Mouse (Mus musculus) embryonic fibroblast, embryonic 13.5 days (primary cell): ENCODE results near the gene Mcf2l. TPM values are rescaled to one million over a fixed set of nuclear protein-coding genes. Genes with fewer than 3 reads are reported as not detected.

Source experiments
- H3K27ac ChIP-seq: 2 replicates; pipeline ENCODE4 v1.5.1; 2012; ENCODE audit warnings: low read length, control low read depth, inconsistent platforms; ENCODE audit not compliant: insufficient read depth
- H3K4me1 ChIP-seq: 2 replicates; pipeline ENCODE4 v1.6.1; 2011; ENCODE audit warnings: low read length; ENCODE audit not compliant: control insufficient read depth, insufficient read depth
- H3K4me3 ChIP-seq: 2 replicates; pipeline ENCODE4 v1.5.1; 2011; ENCODE audit warnings: mild to moderate bottlenecking, control low read depth, low read length; ENCODE audit not compliant: insufficient read depth
- CTCF ChIP-seq: IDR thresholded peaks from 2 replicates; pipeline ENCODE4 v1.5.1; 2011; ENCODE audit warnings: mild to moderate bottlenecking, control low read depth, low read length, moderate library complexity, borderline replicate concordance; ENCODE audit not compliant: insufficient read depth
- POLR2A ChIP-seq: IDR thresholded peaks from 2 replicates; pipeline ENCODE4 v1.6.1; 2011; ENCODE audit warnings: low read depth, mild to moderate bottlenecking, control low read depth, low read length, moderate library complexity
- polyA plus RNA-seq: library from polyadenylated mRNA; stranded (reverse); fragments of >200 nt; gene quantifications from 2 replicates; pipeline ENCODE4 v1.2.4, GENCODE M21; 2011; ENCODE audit warnings: low read depth; ENCODE audit not compliant: missing spikeins, insufficient read length

Gene Mcf2l
- polyA plus RNA-seq, 1 experiment: 3.0 TPM

GRCm38 (mm10) chr8:13050550-13050949 is 176.9 kb downstream of the Mcf2l start:
- no peaks in the 10 kb centered on the region for H3K4me1 ChIP-seq
- H3K27ac ChIP-seq: no peak overlapping the region
- no peak overlapping the region for H3K4me3 ChIP-seq
- TF ChIP-seq POLR2A: no peak

DNA sequence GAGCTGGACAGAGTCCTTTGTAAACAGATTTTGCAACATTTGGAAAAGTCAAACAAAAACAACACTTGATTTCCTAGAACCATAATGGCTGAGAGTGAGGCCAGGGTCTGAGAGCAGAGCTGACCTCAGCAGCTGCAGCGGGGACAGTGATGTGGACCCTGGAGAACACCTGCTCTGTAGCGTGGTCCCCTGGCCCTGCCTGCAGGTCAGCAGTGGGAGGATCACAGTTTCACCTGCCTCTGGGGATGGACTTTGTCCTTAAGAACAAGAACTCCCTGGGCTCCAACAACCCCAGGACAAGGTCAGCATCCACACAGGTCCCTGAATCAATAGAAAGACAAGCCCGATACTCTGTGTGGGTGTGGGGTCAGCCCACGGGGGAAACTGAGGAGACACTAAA is 183.7 kb downstream of the Mcf2l start:
- H3K4me1 ChIP-seq: no peaks in the 10 kb centered on the region
- no peak overlapping the region for H3K4me3 ChIP-seq
- H3K27ac ChIP-seq: no peak overlapping the region
- TF ChIP-seq POLR2A (no peak), CTCF (no peak)

DNA sequence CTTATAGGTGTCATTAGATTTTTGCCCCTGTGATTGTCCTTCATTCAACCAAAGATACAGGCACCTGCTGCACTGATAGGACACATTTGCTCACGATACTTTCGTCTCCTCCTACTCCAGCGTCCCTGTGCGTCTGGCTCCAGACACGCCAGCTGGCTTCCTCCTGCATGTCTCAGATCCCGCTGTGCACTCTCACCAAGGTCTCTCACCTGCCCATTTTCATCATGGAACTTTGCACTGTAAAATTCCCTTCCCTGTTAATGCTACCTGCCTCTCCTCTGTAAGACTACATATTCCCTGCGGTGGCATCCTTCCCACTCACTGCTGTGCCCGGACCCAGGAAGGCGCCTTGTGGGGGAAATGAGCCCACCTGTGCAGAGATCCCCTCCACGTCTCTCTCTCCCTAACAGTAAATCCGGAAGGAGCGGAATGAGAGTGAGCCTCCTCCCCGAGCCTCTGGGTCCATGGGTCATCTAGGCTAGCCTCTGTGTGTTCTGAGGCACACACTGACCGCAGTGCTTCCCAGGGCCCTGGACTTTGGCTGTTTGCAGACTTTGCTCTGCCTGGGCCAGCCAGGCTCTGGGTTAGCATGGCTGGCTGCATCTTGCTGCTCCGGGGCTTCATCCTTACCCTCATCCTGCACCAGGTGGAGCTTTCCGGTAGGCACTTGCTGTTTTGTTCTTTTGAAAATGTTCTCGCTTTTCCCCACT is 187.0 kb downstream of the Mcf2l start, which contains the start of gene Proz:
Gene Proz (plus strand): TSS at position 474 of the 710 bp plus-strand sequence.
- H3K4me3 ChIP-seq: no peak within 1 kb of the TSS
- no peaks in the 10 kb centered on the region for H3K4me1 ChIP-seq
- no peak within 1 kb of the TSS for H3K27ac ChIP-seq
- no peak for TF ChIP-seq CTCF
- no peak for TF ChIP-seq POLR2A

GRCm38 (mm10) chr8:13063112-13063511 is 189.5 kb downstream of the Mcf2l start:
- H3K27ac ChIP-seq: no peak overlapping the region
- TF ChIP-seq POLR2A: no peak
- TF ChIP-seq CTCF: no peak
- H3K4me3 ChIP-seq: no peak overlapping the region
- H3K4me1 ChIP-seq: no peaks in the 10 kb centered on the region

Other genes with a start within 250 kb of the Mcf2l start
- gene Tubgcp3, start 201.6 kb upstream of the Mcf2l start, polyA plus RNA-seq: 31.0 and 35.0 TPM in 2 replicates
- gene Atp11a, start 116.8 kb upstream of the Mcf2l start, polyA plus RNA-seq: 66.6 and 75.5 TPM in 2 replicates
- not detected in 2 replicates for gene F7, start 152.2 kb downstream of the Mcf2l start, polyA plus RNA-seq
- gene F10, start 163.5 kb downstream of the Mcf2l start, polyA plus RNA-seq: not detected in 2 replicates
- gene Proz, start 187.1 kb downstream of the Mcf2l start, polyA plus RNA-seq: not detected in 2 replicates
- 22.6 and 33.0 TPM in 2 replicates for gene Pcid2, start 231.7 kb downstream of the Mcf2l start, polyA plus RNA-seq
- gene Cul4a, start 231.8 kb downstream of the Mcf2l start, polyA plus RNA-seq: 74.9 and 82.4 TPM in 2 replicates